Mouse (Mus musculus) G1E (cell line): ENCODE results near the gene Gm10392.

ENCODE experiments used
- CTCF ChIP-seq: IDR thresholded peaks from 2 replicates; pipeline ENCODE4 v1.5.1; 2012; ENCODE audit warnings: low read depth, low read length, inconsistent platforms, mixed read lengths
- TAL1 ChIP-seq: conservative IDR thresholded peaks from 2 replicates; pipeline ENCODE4 v1.6.1; 2012; ENCODE audit warnings: low read depth, low read length, inconsistent platforms, mixed read lengths

DNA sequence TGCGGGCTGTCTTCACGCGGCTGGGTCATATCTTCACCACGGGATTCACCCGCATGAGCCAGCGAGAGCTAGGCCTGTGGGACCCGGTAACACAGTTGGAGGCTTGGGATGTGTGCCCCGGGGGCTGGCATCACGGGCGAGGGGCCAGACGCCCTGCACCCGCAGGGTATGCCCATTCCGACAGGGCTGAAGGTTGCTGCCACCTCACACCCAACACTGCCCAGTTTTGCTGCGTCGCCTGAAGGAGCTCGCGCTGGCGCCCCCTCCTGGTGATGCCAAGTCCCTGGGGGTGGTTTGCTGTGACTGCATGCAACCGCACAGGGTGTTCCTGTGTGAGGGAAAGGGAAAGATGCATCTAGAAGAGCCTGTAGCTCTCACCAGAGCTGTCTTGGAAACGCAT is 51.2 kb downstream of the Gm10392 start:
- TF ChIP-seq CTCF (peak; percentile 44; the same call in 1 of the 2 replicates), TAL1 (no peak)
